Mouse (Mus musculus): ENCODE measurements around the gene Wfdc9.

Gene Wfdc9

DNA sequence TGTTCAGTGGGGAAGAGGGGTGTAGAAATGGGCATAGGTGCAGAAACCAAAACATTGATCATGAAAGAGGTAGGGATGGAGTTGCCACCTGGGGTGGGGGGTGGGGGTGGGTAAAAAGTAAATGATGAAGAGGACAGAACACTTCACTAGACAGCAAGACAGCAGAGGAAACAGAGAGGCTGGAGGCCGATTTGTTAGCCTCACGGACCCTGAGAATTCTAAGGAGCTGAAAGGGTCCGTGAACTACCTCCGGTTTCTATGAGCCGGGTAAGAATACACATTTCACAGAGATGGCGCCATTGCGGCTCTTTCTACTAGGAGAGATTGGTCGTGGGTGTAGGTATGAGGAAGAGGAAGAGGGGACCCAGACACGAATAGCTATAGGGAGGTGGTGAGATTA, at the start of gene Wfdc9:
Gene Wfdc9, minus strand, starts transcription at position 101 of the 400 bp plus-strand sequence.
- DNase-seq: no peak

DNA sequence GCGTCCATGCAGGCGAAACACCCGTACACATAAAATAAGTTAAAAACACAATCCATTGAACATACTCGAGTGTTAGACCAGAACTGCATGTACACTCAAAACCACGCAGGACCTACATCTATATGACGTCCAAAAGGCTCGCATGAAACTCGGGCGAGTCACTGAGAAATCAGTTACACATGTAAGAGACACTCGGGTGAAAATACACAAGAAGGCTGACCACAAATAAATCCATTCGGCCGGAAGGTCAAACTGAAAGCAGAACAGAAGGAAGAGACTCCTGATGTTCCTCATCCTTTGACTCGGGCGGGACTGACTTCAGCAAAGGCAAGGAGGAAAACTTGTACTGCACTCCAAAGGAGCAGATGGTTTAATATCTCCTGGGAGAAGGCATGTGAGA, 49.6 kb upstream of the Wfdc9 start:
- DNase-seq: no peak

DNA sequence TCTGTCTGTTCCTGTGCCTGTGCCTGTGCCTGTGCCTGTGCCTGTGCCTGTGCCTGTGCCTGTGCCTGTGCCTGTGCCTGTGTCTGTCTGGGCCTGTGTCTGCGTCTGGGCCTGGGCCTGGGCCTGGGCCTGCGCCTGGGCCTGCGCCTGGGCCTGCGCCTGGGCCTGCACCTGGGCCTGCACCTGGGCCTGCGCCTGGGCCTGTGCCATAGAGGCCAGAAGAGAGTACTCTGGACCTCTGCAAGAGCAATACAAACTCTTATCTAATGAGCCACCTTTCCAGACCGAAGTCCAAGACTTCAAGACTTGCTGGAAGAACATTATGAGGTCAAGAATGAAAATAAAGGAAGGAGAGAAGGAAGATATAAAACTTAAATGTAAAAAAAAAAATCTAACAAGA, 48.9 kb upstream of the Wfdc9 start:
- no peak for DNase-seq

DNA sequence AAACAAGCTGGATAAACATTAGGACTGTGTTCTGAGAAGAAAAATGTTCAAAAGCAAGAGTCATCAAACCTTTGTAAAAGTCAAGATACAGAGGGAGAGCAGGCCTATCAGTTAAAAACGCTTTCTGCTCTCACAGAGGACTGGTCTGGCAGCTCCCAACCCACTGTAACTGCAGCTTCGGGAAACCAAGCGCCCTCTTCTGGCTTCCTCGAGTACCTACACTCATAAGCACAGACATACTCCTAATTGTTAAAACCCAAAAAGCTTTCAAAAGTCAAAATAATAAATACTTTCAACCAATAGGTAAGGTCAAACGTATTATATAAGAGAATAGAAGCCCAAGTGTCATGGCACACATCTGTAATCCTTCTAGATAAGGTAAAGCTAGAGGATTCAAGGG, 47.9 kb upstream of the Wfdc9 start:
- no peak for DNase-seq

DNA sequence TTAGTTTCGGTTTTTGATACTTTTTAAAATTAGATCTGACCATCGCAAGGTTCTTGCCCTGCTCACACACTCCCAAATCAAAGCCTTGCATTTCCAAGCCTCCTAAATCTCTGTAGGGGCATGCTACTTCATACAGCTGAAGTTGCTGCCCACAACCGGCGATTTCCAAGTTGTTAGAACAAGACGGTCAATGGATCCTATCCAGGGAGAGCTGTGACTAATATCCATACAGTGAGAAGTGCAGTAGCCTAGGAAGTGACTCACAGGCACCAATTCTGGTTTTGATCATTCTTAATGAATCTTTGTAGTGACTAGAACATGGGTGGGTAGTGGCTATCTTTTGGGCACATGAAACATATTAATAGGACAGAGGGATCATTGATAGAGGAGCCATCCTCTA, 45.4 kb upstream of the Wfdc9 start:
- DNase-seq: no peak

DNA sequence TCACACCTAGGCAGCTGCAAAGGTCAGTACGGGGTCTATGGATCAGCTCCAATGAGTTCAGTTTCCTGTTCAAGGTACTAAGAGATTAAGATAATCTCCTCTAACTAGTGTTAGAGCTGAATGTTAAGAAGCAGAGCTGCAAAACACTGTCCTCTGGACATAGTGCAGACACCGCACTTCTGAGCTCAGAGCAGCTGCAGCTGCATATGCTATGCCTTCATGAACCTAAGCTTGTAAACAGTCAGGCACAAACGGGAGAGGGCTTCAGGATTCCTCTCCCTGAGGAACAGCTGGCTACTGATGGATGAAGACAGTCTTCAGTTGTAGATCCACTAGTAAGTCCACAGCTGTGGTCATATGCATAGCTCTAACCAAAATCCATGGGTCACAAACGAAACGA, 44.6 kb upstream of the Wfdc9 start:
- no peak for DNase-seq

DNA sequence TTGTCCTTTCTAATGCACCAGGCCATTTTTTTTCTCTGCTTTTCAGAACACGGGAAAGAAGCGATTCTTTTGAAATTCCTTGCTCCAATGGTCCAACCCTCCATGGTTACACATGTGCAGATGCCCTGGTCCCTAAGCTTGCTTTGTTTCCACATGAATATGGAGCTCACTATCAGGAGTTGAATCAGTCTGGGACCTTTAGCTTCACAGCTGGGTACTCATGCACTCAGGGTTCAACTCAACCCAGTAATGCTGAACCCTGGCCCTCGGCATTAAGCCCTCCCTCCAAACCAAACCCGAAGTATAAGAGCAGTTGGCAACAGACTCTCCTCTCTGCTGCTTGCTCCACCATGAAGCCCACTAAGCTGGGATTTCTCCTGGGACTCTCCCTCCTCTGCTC, 41.8 kb upstream of the Wfdc9 start, which contains the start of gene Spint4:
Gene Spint4, plus strand, starts transcription at position 301 of the 400 bp plus-strand sequence.
- no peak for DNase-seq

DNA sequence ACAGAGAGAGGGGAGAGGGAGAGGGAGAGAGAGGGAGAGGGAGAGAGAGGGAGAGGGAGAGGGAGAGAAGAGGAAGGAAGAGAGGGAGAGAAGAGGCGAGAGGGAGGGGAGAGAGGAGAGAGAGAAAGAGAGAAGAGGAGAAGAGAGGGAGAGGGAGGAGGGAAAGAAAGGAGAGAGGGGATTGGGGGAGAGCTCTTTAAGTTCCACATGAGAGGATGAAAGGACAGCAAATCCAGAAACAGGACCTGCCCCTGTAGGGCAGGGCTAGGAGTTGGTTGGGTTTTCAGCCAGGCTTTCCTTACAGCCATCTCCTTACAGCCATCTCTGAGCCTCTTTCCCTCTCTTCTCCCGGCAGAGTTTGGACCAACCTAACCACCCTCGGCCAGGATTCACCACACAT, 28.4 kb upstream of the Wfdc9 start, which contains the start of gene Wfdc13:
Gene Wfdc13, plus strand, starts transcription at position 301 of the 400 bp plus-strand sequence.
- DNase-seq: no peak

DNA sequence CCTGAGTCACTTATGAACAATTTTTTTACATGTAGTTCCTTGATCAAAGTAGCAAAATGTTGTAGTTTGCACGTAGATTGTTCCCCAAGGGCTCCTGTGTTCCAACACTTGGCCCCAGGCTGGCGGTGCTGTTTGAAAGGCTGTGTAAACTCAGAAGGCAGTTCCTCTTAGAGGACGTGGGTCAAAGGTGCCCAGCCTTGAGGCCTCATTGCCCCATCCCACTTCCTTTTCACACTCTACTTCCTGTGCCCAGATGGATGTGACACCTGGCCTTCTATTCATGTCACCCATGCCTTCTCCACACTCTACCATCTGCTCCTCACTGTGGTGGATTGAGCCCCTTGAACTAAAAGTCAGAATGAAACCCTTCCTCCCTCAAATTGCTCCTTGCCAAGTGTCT, 23.5 kb upstream of the Wfdc9 start:
- DNase-seq: peak; percentile 8 to 13

DNA sequence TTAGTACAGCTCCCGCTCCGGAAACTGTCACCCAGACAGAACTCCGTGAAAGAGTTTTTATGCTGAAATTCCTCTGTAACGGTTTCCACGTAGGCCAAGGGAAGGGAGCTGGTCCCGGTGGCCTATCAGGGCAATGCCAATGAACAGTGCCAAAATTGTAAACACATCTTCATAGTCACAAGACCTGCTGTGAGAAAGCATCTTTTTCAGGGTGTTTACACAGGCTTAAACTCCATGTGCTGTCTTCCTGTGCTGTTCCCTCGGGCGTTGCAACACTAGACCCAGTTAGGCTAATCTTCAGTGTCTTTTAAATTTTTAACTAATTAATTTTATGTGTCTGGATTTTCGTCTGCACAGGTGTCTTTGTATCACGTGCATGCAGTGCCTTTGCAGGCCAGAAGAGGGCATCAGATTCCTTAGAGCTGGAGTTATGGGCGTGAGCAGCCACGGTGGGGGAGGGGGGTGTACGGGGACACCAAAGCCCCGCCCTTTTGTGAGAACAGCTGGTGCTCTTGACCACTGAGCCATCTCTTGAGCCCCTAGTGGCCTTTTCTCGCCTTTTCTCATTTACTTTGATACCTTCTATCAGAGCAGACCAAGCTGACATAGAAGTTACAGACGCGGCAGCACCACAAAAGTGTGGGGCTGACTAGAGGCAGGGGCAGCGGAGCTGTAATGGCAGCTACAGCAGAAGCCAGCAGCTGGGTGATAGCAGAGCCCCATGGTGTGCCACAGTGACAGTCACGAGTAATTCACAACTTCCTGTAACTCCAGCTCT, 22.7 kb upstream of the Wfdc9 start:
- peak; percentile 79 to 80 for DNase-seq

DNA sequence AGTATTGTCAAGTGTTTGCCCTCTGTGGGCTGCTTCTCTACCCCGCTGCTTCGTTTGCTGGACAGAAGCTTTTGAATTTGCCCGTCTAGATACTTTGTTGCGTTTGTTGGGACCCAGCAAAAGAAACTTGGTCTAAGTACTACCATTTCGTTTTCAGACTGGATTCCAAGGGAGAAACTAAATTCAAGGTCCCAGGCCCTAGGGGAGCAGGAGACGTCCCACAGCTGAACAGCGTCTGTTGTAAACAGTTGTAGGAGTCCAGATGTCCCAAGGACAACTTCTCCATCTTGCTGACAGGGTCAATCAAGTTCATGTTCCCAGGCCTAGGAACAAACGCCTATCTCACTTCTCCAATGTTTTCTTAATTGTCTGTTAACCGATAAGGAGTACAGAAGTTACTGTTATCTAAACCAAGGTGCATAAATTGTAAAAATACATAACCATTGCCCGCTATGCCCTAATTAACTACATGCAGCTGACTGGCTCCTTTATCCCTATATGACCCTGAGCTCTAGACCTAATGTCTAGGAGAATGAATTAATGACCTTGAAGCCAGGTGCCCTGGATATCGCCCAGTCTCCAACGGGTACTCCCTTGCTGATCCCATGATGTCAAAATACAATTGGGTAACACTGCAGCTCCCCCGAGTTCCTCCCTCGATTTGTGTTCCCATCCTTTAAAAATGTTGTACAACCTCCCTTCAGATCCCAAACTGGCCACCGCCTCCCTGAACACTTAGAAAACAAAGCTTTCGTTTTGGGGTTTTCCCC, 20.7 kb upstream of the Wfdc9 start:
- no peak for DNase-seq

DNA sequence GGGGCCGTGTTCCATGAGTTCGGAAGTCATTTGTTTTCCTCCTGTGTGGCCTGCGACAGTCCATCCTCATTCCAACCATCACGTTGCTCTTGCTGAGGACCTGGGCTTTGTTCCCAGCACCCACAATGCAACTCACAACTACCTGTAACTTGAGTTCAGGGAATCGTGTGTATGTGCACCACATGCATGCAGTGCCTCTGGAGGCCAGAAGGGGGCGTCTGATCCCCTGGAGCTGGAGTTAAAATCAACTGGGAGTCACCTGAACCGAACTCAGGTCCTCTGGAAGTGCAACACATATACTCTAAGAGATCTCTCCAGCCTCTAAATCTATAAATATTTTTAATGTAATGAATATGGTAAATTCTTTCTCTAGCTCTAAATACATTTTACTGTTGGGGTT, 19.7 kb upstream of the Wfdc9 start:
- DNase-seq: no peak

DNA sequence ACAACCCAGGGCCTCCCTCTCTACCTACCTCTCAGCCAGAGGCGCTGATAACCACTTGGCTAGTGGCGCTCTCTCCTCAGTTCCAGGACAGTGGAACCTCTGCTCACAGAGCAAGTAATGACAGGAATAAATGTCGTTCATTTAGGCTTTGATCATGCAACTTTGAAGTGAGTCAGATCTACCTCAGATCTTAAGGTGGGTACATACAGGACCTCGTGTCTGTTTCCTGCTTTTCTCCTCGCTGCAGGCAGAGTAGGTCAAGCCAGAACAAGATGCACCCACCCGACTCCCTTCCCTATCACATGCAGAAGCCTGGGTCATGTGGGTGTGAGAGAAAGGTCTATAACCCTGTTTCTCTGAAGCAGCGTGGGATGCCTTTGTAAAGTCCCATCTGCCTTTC, 17.6 kb upstream of the Wfdc9 start, which contains the start of gene Wfdc11:
Gene Wfdc11, minus strand, starts transcription at position 101 of the 400 bp plus-strand sequence.
- no peak for DNase-seq

DNA sequence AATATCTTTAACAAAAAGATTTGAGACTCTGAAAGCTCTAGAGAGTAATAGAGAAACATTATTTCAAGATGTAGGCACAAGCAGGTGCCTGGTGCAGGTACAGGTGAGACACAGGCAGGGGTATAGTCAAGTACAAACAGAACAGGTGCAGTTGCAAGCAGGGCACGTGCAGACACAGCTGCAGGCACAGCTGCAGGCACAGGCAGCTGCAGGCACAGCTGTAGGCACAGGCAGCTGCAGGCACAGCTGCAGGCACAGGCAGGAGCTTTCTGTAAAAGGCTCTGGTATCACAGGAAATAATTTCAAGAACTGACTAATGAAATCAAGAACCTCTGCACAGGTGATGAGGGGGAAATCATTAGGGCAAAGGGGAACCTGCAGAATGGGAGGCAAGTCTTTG, 14.6 kb upstream of the Wfdc9 start:
- DNase-seq: no peak

DNA sequence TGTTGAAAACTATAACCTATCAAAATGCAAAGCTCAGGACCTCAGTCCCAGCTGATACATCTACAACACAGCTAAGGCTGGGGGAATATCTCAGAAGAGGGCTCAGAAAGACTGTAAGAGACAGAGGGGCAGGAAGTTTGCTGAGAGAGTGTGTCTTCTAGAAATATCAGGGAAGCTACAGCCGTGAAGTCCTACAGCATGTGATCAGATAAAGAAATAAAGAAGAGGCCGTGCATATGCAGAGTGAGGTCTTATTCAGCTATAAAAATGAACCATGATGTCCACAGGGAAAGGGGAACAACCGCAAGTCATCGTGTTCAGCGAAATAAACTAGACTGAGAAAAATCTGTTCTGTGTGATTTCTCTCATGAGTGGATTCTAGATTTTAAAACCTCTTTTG, 13.9 kb upstream of the Wfdc9 start:
- no peak for DNase-seq

DNA sequence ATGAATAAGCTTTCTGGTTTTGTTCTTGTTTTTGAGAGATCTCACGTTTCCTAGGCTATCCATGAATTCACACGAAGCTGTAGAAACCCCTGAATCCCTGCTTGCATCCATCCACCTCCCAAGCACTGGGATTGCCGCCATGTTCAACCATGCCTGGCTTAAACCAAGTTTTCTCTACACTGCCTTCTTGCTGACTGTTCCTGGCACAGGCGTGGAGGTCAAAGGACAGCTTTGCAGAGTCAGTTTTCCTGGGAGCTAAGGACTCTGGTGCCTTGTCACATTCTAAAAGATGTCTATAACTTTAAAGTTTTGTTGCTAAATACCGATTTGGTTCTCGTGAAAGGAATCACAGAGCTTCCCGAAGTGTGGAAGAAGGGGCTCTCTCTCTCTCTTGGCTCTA, 8.5 kb upstream of the Wfdc9 start:
- no peak for DNase-seq

DNA sequence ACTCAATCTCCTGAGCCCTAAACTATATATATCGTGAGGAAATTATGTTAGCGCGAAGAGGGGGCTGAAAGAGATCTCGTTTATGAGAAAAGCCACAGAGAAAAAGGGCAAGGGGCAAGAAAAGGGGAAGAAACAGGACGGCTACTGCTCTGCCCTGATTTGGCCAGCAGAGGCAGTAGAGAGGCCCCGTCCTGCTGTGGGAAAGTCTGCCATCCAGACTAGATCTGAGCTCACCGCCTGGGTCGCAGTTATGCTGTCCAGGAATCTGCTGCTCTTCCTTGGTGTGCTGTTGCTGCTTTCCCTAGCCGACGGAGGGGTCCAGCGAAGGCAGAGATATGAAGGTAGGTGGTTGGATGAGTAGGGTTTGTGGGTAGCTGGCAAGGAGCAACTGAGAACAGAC, 525 bp downstream of the Wfdc9 start, which contains the start of gene Wfdc10:
Gene Wfdc10, plus strand, starts transcription at position 189 of the 400 bp plus-strand sequence.
- peak; percentile 69 to 72 for DNase-seq

DNA sequence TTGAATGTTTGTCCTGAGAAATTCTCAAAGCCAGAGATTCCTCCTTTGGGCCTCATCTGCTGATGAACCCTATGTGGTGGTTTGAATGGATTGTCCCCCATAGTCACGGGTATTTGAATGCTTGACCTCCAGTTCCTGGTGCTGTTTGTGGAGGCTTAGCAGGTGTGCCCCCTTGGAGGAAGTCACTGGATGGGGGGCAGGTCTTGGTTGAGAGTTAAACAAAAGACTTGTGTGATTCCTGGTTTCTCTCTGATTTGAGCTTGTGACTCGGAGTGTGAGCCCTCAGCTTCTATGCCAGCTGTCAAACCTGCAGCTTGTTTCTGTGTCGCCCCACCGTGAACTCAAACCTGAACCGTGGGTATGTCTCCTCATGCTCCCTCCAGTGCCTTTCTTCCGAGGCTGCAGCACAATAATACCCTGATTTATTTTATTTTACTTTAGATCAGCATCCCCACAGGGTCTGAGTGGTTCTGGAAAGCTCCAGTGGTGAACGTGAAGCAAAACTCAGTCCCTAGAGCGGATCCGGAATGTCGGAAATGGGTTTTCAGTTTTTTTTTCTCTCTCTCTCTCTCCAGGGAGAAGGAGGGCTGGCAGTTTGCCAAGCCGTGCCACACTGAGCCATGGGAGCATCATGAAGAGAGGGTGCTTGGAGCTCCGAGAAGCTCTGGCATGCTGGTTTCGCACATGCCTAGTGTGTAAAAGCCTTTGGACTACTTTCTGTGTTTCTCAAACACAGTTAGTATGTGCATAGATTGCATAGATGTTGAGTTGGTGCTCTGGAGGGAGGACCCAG, 14.3 kb downstream of the Wfdc9 start:
- no peak for DNase-seq

DNA sequence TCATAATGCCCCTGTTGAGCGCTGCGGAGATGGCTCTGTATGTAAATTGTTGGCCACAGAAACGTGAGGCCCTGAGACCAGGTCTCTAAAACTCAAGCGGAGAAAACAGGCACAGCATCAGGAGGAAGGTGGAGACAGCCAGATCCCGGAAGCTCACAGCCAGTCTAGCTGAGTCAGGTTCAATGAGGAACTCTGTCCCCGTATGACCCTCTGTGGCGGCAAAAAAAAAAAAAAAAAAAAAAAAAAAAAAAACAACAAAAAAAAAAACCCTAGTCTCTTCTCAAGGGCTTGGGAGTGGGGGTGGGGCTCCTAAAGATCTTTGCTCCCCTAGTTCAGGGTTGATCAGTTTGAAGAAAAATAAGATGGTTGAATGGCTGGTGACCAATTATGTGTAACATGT, 15.3 kb downstream of the Wfdc9 start:
- DNase-seq: peak in 1 of 2 experiments; percentile 4

DNA sequence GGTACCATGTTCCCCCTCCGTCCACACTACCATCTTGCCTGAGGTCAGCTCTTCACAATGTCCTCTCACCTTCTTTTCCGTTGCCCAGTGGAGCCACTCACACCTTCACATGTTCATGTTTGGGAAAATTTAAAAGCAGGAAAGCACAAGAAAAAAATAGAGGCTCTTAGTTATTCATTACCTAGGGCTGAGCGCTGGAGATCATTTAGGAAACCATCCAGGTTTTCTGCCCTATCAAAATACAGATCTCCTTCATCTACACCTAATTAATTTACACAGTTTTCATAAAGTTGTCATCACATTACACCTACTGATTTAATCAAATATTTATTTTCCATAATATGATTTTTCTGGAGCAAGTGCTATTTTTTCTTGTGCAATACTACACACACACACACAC, 17.7 kb downstream of the Wfdc9 start, which contains the start of gene Wfdc16:
Gene Wfdc16, minus strand, starts transcription at position 101 of the 400 bp plus-strand sequence.
- DNase-seq: no peak

DNA sequence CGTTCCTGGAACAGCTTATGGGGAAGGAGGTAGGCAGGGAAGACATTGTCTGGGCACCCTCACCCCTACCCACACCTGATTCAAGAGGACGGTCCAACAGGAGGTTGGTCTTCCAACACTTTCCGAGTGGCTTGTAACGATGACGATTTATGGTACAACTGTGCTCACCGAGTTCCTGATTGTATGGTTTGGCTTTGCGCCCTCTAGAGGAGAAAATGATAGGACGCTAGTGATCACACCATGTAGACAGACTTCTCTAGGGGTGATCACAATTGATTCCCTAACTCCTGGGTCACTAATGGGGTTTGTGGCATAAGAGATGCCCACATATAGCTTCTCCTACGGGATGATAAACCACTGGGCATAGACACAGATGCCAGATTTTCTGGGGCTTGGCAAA, 21.1 kb downstream of the Wfdc9 start:
- peak; percentile 3 to 17 for DNase-seq

DNA sequence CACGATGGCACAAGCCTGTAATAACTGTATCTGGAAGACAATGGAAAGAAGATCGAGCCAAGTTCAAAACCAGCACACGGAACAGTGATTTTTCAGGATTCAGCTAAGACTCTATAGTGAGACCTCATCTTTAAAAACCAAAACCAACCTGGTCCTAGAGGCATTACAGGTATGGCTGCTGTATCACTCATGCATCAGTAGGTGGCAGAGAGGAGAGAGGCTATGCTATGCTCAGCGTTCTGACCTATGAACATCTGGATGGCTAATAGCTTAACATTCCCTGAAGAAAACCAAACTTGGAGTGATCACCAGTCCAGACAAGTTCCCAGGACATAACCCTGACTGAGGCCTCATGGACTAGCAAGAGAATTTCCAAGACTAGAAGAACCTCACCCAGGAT, 34.6 kb downstream of the Wfdc9 start:
- DNase-seq: no peak

DNA sequence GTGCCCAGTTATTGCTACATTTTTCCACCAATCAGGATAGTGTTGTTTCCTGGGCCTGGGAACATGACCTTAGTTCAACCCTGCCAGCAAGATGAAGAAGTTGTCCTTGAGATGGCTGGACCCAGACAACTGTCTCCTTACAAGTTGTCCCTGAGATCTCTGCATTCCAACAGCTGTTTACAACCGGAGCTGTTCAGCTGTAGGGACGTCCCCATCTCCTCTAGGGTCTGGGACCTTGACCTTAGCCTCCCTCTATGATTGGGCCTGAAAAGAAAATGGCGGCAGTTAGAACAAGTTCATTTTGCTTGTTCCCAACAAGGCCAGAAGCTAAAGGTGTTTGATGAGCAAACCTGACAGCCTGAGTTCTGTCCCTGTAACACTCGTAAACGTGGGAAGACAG, 37.3 kb downstream of the Wfdc9 start:
- DNase-seq: no peak
